Mouse (Mus musculus): ENCODE data around the gene Cntf. TPM values are rescaled to one million over a fixed set of nuclear protein-coding genes. Genes with fewer than 3 reads are reported as not detected.

Cntf gene
- polyA plus RNA-seq, 1 experiment from 2014 or later: not detected

DNA sequence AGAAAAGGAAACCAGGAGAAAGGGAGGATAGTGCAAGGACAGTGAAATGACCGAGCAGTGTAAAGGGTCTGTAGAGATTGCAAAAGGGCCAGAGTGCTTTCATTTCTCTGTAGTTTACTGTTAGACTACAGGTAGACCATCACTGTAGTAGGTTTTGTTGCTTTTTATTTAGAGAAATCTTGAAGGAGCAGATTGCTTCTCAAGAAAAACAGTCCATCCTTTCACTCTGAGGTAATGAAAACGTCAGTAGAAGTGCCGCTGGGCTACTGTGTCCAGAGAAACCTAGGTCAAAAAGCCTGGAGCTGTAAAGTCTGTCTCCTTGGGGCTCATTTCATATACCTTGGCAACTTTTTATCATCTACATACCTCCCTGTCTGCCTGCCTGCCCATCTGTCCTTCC, 33.6 kb upstream of the Cntf start:
- no peak overlapping the region for H3K27ac ChIP-seq (replicated peaks; ENCODE audit: low read depth, low read length)
- H3K4me2 ChIP-seq (ENCODE audit: low read length): no peak overlapping the region
- H3K9ac ChIP-seq (replicated peaks; ENCODE audit: low read length): no peak overlapping the region
- no peaks in the 10 kb centered on the region for H3K9me3 ChIP-seq (ENCODE audit: control insufficient read depth, low read length)
- H3K27me3 ChIP-seq (ENCODE audit: control insufficient read depth, insufficient read depth, low read length): no peaks in the 10 kb centered on the region
- no peaks in the 10 kb centered on the region for H3K36me3 ChIP-seq (ENCODE audit: control insufficient read depth, insufficient read depth, low read length)
- no peak for DNase-seq
- 93% methylated on average over 3 of the region's 3 CpGs for WGBS
- H3K4me3 ChIP-seq (replicated peaks; ENCODE audit: low read depth, low read length): no peak overlapping the region
- ATAC-seq (ENCODE audit: low FRiP score, low TSS enrichment): no peak
- no peaks in the 10 kb centered on the region for H3K4me1 ChIP-seq (ENCODE audit: control insufficient read depth, insufficient read depth, low read length)

DNA sequence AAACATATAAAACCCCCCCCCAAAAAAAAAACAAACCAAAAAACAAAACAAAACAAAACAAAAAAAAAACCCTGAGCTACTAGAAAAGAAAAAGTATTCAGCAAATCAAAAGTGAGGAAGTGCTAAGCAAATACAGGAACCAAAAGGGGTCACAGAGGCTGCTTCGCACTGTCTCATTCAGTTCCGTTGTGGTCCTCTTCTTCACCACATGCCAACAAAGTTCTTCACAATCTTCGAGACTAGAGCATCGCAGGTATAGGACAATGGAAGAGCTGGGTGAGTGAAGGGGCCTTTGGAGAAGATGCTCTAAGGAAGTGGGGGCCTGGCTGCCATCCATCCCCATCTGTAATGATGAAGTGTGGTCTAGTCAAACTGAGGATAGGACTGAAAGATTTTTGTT, 33.0 kb upstream of the Cntf start:
- Histone ChIP-seq H3K4me3 (replicated peaks; ENCODE audit: low read depth, low read length) (no peak overlapping the region), H3K27me3 (ENCODE audit: control insufficient read depth, insufficient read depth, low read length) (no peaks in the 10 kb centered on the region), H3K36me3 (ENCODE audit: control insufficient read depth, insufficient read depth, low read length) (no peaks in the 10 kb centered on the region), H3K4me2 (ENCODE audit: low read length) (no peak overlapping the region), H3K9me3 (ENCODE audit: control insufficient read depth, low read length) (no peaks in the 10 kb centered on the region), H3K27ac (replicated peaks; ENCODE audit: low read depth, low read length) (no peak overlapping the region), H3K4me1 (ENCODE audit: control insufficient read depth, insufficient read depth, low read length) (peaks cover 2% of the 10 kb centered on the region; the same call in 1 of the 2 replicates), H3K9ac (replicated peaks; ENCODE audit: low read length) (no peak overlapping the region)
- DNase-seq (no peak), ATAC-seq (ENCODE audit: low FRiP score, low TSS enrichment) (no peak)
- 86% methylated on average over 4 of the region's 4 CpGs for WGBS

DNA sequence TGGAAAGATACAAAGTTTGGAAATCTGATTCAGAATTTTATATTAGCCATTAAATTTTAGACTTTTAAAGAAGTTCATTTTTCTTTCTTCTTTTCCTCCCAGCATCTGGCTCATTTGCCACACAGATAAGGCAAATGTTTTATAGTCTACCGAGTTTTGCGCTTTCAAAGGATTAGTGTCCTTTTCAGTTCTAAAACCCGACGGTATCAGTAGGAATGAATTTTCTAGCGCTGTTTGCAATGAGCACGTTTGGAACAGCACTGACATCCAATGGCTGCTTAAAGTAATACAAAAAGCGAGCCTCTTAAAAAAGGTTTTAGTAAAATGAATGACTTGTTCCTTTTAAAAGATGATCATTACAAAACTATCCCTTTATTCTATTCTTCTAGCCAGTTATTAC, 31.6 kb upstream of the Cntf start:
- peaks cover 9% of the 10 kb centered on the region for H3K4me1 ChIP-seq (ENCODE audit: control insufficient read depth, insufficient read depth, low read length)
- DNase-seq: peak; percentile 72
- 1% methylated on average over 7 of the region's 7 CpGs for WGBS

DNA sequence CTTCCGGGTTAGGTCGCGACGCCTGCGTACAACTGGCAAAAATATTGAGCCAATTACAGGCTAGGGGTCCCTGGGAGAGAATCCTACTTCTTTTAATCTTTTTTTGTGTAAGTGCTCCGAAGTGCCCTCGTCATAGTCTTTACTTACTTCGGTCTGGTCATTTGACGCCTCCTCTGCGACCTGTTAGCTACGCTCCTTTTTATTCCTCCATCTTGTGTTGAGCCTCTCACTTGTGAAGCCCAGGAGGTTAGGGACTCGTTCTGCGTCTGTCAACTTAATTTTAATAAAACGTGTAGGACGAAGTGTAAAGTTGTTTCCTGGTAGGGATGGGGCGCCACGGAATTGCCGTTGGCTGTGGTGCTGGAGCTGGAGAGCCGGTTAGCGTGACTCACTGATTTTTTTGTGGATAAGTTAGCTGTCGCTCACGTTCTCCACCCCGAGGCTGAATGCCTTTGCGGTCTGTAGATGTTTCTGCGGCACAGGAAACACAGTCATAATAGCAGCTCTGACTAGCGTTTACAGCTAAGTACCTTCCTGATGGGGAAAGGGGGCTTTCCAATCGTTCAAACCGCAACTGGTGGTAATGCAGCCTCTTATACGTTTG, 31.0 kb upstream of the Cntf start:
- ATAC-seq (ENCODE audit: low FRiP score, low TSS enrichment) (peak; percentile 3; the same call in 1 of the 2 replicates), DNase-seq (no peak)
- Histone ChIP-seq H3K9ac (replicated peaks; ENCODE audit: low read length) (peak overlapping the region; percentile 60), H3K4me3 (replicated peaks; ENCODE audit: low read depth, low read length) (peak overlapping the region; percentile 84), H3K27me3 (ENCODE audit: control insufficient read depth, insufficient read depth, low read length) (no peaks in the 10 kb centered on the region), H3K4me1 (ENCODE audit: control insufficient read depth, insufficient read depth, low read length) (peaks cover 13% of the 10 kb centered on the region), H3K36me3 (ENCODE audit: control insufficient read depth, insufficient read depth, low read length) (no peaks in the 10 kb centered on the region), H3K9me3 (ENCODE audit: control insufficient read depth, low read length) (no peaks in the 10 kb centered on the region), H3K27ac (replicated peaks; ENCODE audit: low read depth, low read length) (peak overlapping the region; percentile 81), H3K4me2 (ENCODE audit: low read length) (peak overlapping the region; percentile 86)
- under 1% methylated on average over 29 of the region's 29 CpGs for WGBS

More for the DNA sequence above, 31.6 kb upstream of the Cntf start:
- peak overlapping the region; percentile 84 for H3K4me3 ChIP-seq (replicated peaks; ENCODE audit: low read depth, low read length)
- ATAC-seq (ENCODE audit: low FRiP score, low TSS enrichment): no peak
- H3K27me3 ChIP-seq (ENCODE audit: control insufficient read depth, insufficient read depth, low read length): no peaks in the 10 kb centered on the region
- H3K4me2 ChIP-seq (ENCODE audit: low read length): peak overlapping the region; percentile 86
- H3K36me3 ChIP-seq (ENCODE audit: control insufficient read depth, insufficient read depth, low read length): no peaks in the 10 kb centered on the region
- peak overlapping the region; percentile 60 for H3K9ac ChIP-seq (replicated peaks; ENCODE audit: low read length)
- H3K27ac ChIP-seq (replicated peaks; ENCODE audit: low read depth, low read length): peak overlapping the region; percentile 81; the same call in 1 of the 2 replicates
- H3K9me3 ChIP-seq (ENCODE audit: control insufficient read depth, low read length): no peaks in the 10 kb centered on the region

DNA sequence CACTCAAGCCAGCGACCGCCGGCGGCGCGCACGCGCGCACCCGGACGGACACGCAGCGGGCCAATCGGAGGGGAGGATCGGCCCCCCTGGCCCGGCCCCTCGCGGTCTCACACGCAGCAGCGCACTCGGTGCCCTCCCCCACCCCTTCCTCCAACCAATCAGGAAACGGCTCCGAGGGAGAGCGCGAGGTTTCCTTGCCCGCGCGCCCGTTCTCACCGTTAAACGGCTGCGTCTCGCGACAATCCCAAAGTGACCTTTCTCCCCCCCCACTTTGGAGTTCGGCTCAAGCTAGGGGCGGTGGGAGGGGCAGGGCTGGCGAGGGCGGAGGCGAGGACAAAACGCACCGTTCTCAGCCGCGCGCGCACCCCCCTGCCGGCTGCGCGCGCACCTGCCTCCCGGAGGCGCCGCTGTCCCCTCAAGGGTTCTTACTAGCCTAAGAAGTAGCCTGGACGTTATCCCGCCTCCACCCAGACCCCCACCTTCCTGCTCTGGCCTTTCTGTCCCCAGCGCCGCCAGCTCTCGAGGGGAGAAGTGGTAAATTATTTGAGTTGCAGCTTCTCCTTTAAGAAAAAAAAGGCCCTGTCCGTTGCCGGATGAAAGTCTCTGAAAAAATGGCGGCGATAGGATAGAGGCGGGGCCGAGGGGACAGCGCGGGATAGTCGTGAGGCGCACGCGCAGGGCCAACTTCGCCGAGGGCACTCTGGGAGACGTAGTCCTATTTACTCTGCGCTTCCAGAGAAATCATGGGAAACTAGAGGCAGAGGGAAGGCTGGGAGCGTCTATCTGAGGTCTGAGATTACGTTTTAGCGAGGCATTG, 30.3 kb upstream of the Cntf start, which contains the start of the genes Zfp91 and Lpxn:
Gene Zfp91, minus strand, starts transcription at position 616 of the 817 bp plus-strand sequence.
Gene Lpxn, plus strand, starts transcription at position 683 of the 817 bp plus-strand sequence.
- peak within 1 kb of the TSS; percentile 86 for H3K4me2 ChIP-seq (ENCODE audit: low read length)
- H3K27ac ChIP-seq (replicated peaks; ENCODE audit: low read depth, low read length): peak within 1 kb of the TSS; percentile 99
- H3K9ac ChIP-seq (replicated peaks; ENCODE audit: low read length): peak within 1 kb of the TSS; percentile 97
- ATAC-seq (ENCODE audit: low FRiP score, low TSS enrichment): peak; percentile 93
- DNase-seq: peak; percentile 99
- no peaks in the 10 kb centered on the region for H3K27me3 ChIP-seq (ENCODE audit: control insufficient read depth, insufficient read depth, low read length)
- H3K4me1 ChIP-seq (ENCODE audit: control insufficient read depth, insufficient read depth, low read length): peaks cover 17% of the 10 kb centered on the region
- WGBS: under 1% methylated on average over 58 of the region's 76 CpGs
- peak within 1 kb of the TSS; percentile 84 for H3K4me3 ChIP-seq (replicated peaks; ENCODE audit: low read depth, low read length)
- H3K9me3 ChIP-seq (ENCODE audit: control insufficient read depth, low read length): no peaks in the 10 kb centered on the region
- no peaks in the 10 kb centered on the region for H3K36me3 ChIP-seq (ENCODE audit: control insufficient read depth, insufficient read depth, low read length)

DNA sequence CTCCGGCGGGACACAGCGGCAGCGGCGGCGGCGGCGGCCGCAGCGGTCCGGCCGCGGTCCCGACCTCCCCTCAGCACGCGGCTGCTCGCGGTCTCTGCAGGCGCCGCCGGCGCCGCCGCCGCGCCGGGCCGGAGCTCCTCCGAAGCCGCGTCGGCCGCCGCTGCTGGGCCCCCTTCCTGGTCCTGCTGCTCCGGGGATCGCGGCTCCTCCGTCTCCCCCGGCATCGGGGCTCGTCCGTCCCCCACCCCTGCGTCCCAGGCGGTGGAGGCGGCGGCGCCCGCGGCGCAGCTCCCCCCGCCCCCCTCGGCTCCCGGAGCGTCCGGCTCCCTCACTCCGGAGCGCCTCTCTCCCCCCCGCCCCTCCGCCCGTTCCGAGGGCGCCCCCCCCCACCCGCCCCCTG, 29.7 kb upstream of the Cntf start:
- peak overlapping the region; percentile 97 for H3K9ac ChIP-seq (replicated peaks; ENCODE audit: low read length)
- no peak for DNase-seq
- H3K4me1 ChIP-seq (ENCODE audit: control insufficient read depth, insufficient read depth, low read length): peaks cover 17% of the 10 kb centered on the region
- peak overlapping the region; percentile 84 for H3K4me3 ChIP-seq (replicated peaks; ENCODE audit: low read depth, low read length)
- peak overlapping the region; percentile 64 for H3K4me2 ChIP-seq (ENCODE audit: low read length)
- peak; percentile 61; the same call in 1 of the 2 replicates for ATAC-seq (ENCODE audit: low FRiP score, low TSS enrichment)
- no peaks in the 10 kb centered on the region for H3K36me3 ChIP-seq (ENCODE audit: control insufficient read depth, insufficient read depth, low read length)
- H3K9me3 ChIP-seq (ENCODE audit: control insufficient read depth, low read length): no peaks in the 10 kb centered on the region
- WGBS: 1% methylated on average over 41 of the region's 63 CpGs
- H3K27ac ChIP-seq (replicated peaks; ENCODE audit: low read depth, low read length): peak overlapping the region; percentile 99
- H3K27me3 ChIP-seq (ENCODE audit: control insufficient read depth, insufficient read depth, low read length): no peaks in the 10 kb centered on the region

DNA sequence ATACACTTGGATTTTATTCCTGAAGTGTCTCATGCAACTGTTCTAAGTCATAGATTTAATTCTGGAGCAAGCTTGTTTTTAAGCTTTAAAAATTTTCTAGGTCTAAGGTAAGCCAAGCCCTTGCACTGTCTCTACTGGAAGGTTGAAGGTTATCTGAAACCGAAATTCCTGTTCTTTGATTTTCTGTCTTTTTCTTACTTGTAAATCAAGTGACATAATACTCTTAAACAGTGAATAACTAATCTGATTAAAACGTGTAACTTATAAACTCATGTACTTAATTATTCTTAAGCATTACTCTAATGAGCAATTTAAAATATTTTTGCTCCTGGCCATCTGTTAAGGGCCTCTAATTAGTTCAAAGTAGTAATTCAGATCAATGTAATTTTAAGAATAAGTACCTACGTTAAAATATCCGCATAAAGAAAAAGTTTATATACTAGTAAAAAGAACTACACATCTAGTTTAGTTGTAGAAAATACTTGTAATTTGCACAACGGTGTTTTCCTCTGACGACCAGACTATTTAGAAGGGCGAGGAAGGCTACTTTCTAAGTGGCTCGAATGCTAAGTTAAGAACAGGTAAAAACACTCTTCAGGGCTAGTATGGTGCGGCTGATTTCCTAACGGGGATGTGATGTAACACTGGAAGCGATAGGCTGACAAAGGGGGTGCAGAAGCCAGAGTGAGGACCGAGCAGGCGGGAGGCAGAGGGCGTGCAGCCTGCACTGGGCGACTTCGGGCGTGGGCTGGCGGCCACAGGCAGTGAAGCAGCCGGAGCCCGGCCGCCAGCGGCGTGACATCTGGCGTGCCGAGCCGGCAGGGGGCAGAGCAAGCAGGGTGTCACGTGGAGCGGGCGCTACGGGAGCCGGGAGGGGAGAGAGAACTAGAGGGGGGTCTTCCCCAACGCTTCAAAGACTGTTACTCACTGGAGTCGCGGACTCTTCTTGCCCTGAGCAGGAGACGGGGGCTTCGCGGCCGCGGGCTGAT, 28.9 kb upstream of the Cntf start:
- H3K27ac ChIP-seq (replicated peaks; ENCODE audit: low read depth, low read length): peak overlapping the region; percentile 99
- H3K36me3 ChIP-seq (ENCODE audit: control insufficient read depth, insufficient read depth, low read length): no peaks in the 10 kb centered on the region
- H3K27me3 ChIP-seq (ENCODE audit: control insufficient read depth, insufficient read depth, low read length): no peaks in the 10 kb centered on the region
- peak overlapping the region; percentile 97 for H3K9ac ChIP-seq (replicated peaks; ENCODE audit: low read length)
- WGBS: under 1% methylated on average over 39 of the region's 39 CpGs
- no peaks in the 10 kb centered on the region for H3K9me3 ChIP-seq (ENCODE audit: control insufficient read depth, low read length)
- ATAC-seq (ENCODE audit: low FRiP score, low TSS enrichment): peak; percentile 67
- peak; percentile 95 for DNase-seq
- peak overlapping the region; percentile 64 for H3K4me2 ChIP-seq (ENCODE audit: low read length)
- peak overlapping the region; percentile 84 for H3K4me3 ChIP-seq (replicated peaks; ENCODE audit: low read depth, low read length)
- H3K4me1 ChIP-seq (ENCODE audit: control insufficient read depth, insufficient read depth, low read length): peaks cover 17% of the 10 kb centered on the region

DNA sequence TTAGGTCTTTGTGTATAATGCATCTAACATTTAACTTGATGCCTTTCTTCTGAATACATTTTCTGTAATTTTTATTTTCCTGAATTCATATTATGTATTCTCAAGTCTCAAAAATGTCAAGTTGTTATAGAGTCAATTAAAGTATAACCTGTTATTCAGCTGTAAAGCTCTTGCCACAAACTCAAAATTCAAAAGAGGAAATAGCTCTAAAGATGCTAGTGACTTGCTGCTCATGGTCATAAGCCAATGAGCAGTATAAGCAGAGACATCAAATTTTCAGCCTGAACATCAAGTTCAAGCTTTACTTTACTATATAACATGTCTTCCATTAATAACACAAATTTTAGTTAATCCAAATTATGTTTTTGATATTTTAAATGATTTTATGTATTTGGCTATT, 26.9 kb upstream of the Cntf start:
- Histone ChIP-seq H3K36me3 (ENCODE audit: control insufficient read depth, insufficient read depth, low read length) (peaks cover 3% of the 10 kb centered on the region; the same call in 1 of the 2 replicates), H3K27ac (replicated peaks; ENCODE audit: low read depth, low read length) (no peak overlapping the region), H3K4me2 (ENCODE audit: low read length) (no peak overlapping the region), H3K4me3 (replicated peaks; ENCODE audit: low read depth, low read length) (no peak overlapping the region), H3K4me1 (ENCODE audit: control insufficient read depth, insufficient read depth, low read length) (peaks cover 17% of the 10 kb centered on the region), H3K9ac (replicated peaks; ENCODE audit: low read length) (no peak overlapping the region; the same call in 1 of the 2 replicates), H3K9me3 (ENCODE audit: control insufficient read depth, low read length) (no peaks in the 10 kb centered on the region), H3K27me3 (ENCODE audit: control insufficient read depth, insufficient read depth, low read length) (no peaks in the 10 kb centered on the region)
- ATAC-seq (ENCODE audit: low FRiP score, low TSS enrichment) (no peak), DNase-seq (no peak)
